In genomic region chr11:8496686-8497085, GRCm38 (mm10) we compare ENCODE assay signal across 9 mouse cellular contexts.
A peak's percentile ranks its signal among the peaks of the same experiment; 100 is the strongest.
DNase-seq lines count a peak whose midpoint lies in the region; ATAC-seq lines count a peak whose summit lies in the region.
"Had no signal": no experiment of that assay in that cellular context is flagged by ENCODE, and none has a peak within 500 bp of the region (broad histone marks: within the 10 kb centered on the region; RNA-seq: fewer than 3 reads in every experiment).

No protein-coding gene starts in this region.

- H3K4me2 ChIP-seq in midbrain, embryonic 16.5 days (ENCODE audit: low read length) = no peak overlapping the region
- H3K4me2 ChIP-seq in midbrain, embryonic 15.5 days = no peak overlapping the region
- H3K4me2 ChIP-seq in heart, embryonic 12.5 days = no peak overlapping the region
- H3K4me2 ChIP-seq in stomach, embryonic 14.5 days (replicated peaks; ENCODE audit: low read depth, low read length) = no peak overlapping the region

- H3K27me3 ChIP-seq in midbrain, embryonic 16.5 days (ENCODE audit: control insufficient read depth, insufficient read depth, low read depth, low read length) = no peaks in the 10 kb centered on the region
- H3K27me3 ChIP-seq in midbrain, embryonic 15.5 days (replicated peaks) = no peaks in the 10 kb centered on the region
- no peaks in the 10 kb centered on the region for H3K27me3 ChIP-seq in heart, embryonic 12.5 days (replicated peaks)
- H3K27me3 ChIP-seq in stomach, embryonic 14.5 days (ENCODE audit: control insufficient read depth, insufficient read depth, low read length) = no peaks in the 10 kb centered on the region

- no peak overlapping the region for H3K27ac ChIP-seq in midbrain, embryonic 16.5 days (ENCODE audit: low read length)
- no peak overlapping the region for H3K27ac ChIP-seq in midbrain, embryonic 15.5 days
- H3K27ac ChIP-seq in heart, embryonic 12.5 days (ENCODE audit: poor library complexity, severe bottlenecking) = peak overlapping the region; percentile 49
- H3K27ac ChIP-seq in stomach, embryonic 14.5 days (ENCODE audit: low read length) = peak overlapping the region; percentile 64
- H3K27ac ChIP-seq: macrophage had no signal

- whole genome bisulfite sequencing in midbrain, embryonic 16.5 days = 60% methylated on average over 5 of the region's 5 CpGs
- WGBS in midbrain, embryonic 15.5 days = 63% methylated on average over 5 of the region's 5 CpGs
- WGBS in heart, embryonic 12.5 days = 31% methylated on average over 5 of the region's 5 CpGs
- WGBS in stomach, embryonic 14.5 days = 22% methylated on average over 5 of the region's 5 CpGs

- H3K4me3 ChIP-seq in midbrain, embryonic 16.5 days (ENCODE audit: low read depth, low read length) = no peak overlapping the region
- H3K4me3 ChIP-seq in midbrain, embryonic 15.5 days = no peak overlapping the region
- H3K4me3 ChIP-seq in heart, embryonic 12.5 days = no peak overlapping the region
- H3K4me3 ChIP-seq in stomach, embryonic 14.5 days (ENCODE audit: low read depth, low read length) = no peak overlapping the region

- peak; percentile 61 for DNase-seq in adrenal gland, postnatal 14 days
- no peak for DNase-seq in adrenal gland, adult 8-10 months
- DNase-seq in kidney, postnatal 4 days = peak; percentile 69 to 79
- DNase-seq in B cell, adult 2 months = no peak

- no peaks in the 10 kb centered on the region for H3K36me3 ChIP-seq in midbrain, embryonic 16.5 days (ENCODE audit: control insufficient read depth, insufficient read depth, low read length)
- H3K36me3 ChIP-seq in midbrain, embryonic 15.5 days (replicated peaks) = no peaks in the 10 kb centered on the region
- peaks cover 14% of the 10 kb centered on the region for H3K36me3 ChIP-seq in heart, embryonic 12.5 days
- peaks cover 28% of the 10 kb centered on the region for H3K36me3 ChIP-seq in stomach, embryonic 14.5 days (ENCODE audit: control insufficient read depth, insufficient read depth, low read length)

- no peaks in the 10 kb centered on the region for H3K9me3 ChIP-seq in midbrain, embryonic 16.5 days (replicated peaks; ENCODE audit: control insufficient read depth, low read length, poor library complexity, severe bottlenecking)
- no peaks in the 10 kb centered on the region for H3K9me3 ChIP-seq in midbrain, embryonic 15.5 days
- no peaks in the 10 kb centered on the region for H3K9me3 ChIP-seq in heart, embryonic 12.5 days (replicated peaks)
- H3K9me3 ChIP-seq in stomach, embryonic 14.5 days (ENCODE audit: control insufficient read depth, low read depth, low read length) = no peaks in the 10 kb centered on the region

- H3K4me1 ChIP-seq in midbrain, embryonic 16.5 days (ENCODE audit: control insufficient read depth, insufficient read depth, low read length) = no peaks in the 10 kb centered on the region
- H3K4me1 ChIP-seq in midbrain, embryonic 15.5 days = peaks cover 4% of the 10 kb centered on the region; the same call in 1 of the 2 replicates
- H3K4me1 ChIP-seq in heart, embryonic 12.5 days (replicated peaks) = peaks cover 62% of the 10 kb centered on the region
- peaks cover 22% of the 10 kb centered on the region for H3K4me1 ChIP-seq in stomach, embryonic 14.5 days (ENCODE audit: control insufficient read depth, insufficient read depth, low read length)

- 0 out of 2 replicates have a peak, but pooled peaks have one; percentile 14 for ATAC-seq in midbrain, embryonic 16.5 days
- no peak for ATAC-seq in midbrain, embryonic 15.5 days (replicated peaks)
- no peak for ATAC-seq in heart, embryonic 12.5 days (ENCODE audit: insufficient number of reproducible peaks, low FRiP score)
- peak; percentile 64; the same call in 1 of the 2 replicates for ATAC-seq in stomach, embryonic 14.5 days (ENCODE audit: insufficient number of reproducible peaks, insufficient read depth, low FRiP score, low read depth)

- no peak overlapping the region for H3K9ac ChIP-seq in midbrain, embryonic 16.5 days (ENCODE audit: low read depth, low read length)
- H3K9ac ChIP-seq in midbrain, embryonic 15.5 days = no peak overlapping the region
- H3K9ac ChIP-seq in heart, embryonic 12.5 days = peak overlapping the region; percentile 11; the same call in 1 of the 2 replicates
- H3K9ac ChIP-seq in stomach, embryonic 14.5 days (replicated peaks; ENCODE audit: low read depth, low read length) = no peak overlapping the region

Comparison
In these comparisons a context has a peak if more than half of its experiments do, and no peak if none do; other contexts are left out.
1. DNase-seq: peak in adrenal gland, postnatal 14 days (single experiment) and kidney, postnatal 4 days (2 of 2); none in adrenal gland, adult 8-10 months (single experiment) and B cell, adult 2 months (0 of 2).
2. ATAC-seq: peak in midbrain, embryonic 16.5 days (single experiment) and stomach, embryonic 14.5 days (single experiment); none in midbrain, embryonic 15.5 days (single experiment) and heart, embryonic 12.5 days (single experiment).
3. H3K27ac ChIP-seq: peak in heart, embryonic 12.5 days (single experiment) and stomach, embryonic 14.5 days (single experiment); none in midbrain, embryonic 16.5 days (single experiment) and midbrain, embryonic 15.5 days (single experiment).